Mouse (Mus musculus) lung, postnatal 0 days (tissue): Measurements from ENCODE around the gene Mipol1.

Experiments used
- CTCF ChIP-seq: IDR thresholded peaks from 2 replicates; pipeline ENCODE4 v1.5.1; 2016; ENCODE audit warnings: antibody characterized with exemption, mild to moderate bottlenecking
- EP300 ChIP-seq: IDR thresholded peaks from 2 replicates; pipeline ENCODE4 v1.6.1; 2016; ENCODE audit warnings: antibody characterized with exemption, mild to moderate bottlenecking, control low read depth

DNA sequence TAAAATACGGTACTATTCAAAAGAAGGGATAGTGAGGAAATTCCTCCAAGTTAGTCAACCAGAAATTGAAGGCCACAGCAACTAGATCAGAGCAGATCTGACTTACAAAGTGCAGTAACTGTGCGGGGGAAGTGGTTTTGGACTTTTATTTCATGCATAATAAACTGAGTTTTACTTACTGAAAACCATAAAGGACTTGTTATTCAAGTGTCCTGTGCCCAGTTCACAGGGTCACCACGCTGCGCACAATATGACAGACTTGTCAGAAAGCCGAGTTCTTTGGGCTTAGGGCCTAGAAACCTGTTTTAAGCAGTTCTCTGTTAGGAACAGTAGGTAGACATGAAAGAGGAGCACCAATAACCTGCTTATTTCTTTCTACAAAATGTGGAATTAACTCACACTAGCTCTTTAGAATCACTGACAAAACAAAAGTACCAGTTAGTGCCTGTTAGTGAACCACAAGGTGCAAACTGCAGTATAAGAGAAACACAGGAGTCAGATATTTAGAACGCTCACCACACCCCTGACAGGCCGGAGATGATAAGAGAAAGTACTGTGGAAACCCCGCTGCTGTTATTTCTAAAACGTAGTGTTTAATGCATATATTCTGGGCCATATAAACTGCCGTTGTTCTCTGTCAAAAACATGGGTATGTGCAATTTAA is 32.7 kb upstream of the Mipol1 start, which contains the start of gene Slc25a21:
- TF ChIP-seq EP300 (no peak), CTCF (no peak)
